ENCODE assay signal across 25 mouse cellular contexts in the genomic region with DNA sequence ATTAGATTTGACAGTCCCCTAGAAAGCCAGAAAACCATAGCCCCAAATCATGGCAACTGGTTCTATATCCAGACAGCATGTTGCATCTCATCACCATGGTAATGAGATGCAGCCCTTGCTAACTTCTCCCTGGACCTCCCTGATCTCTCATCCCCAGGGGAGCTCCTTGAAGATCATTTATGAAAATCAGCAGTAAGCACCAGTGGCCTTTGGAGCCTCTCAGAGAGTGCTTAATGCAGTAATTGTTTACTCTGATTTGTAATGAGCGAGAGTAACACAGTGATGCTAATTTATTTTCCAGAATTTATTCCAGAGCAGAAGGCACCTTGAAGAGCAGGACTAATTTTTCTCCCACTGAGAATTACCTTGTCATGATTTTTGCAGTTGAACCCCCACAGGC.
DNase-seq lines count a peak whose midpoint lies in the region; ATAC-seq lines count a peak whose summit lies in the region.
"Had no signal": no experiment of that assay in that cellular context is flagged by ENCODE, and none has a peak within 500 bp of the region (broad histone marks: within the 10 kb centered on the region; RNA-seq: fewer than 3 reads in every experiment).

No protein-coding gene starts in this region.

- DNase-seq in forebrain, embryonic 11.5 days (ENCODE audit: low spot score): no peak
- DNase-seq in midbrain, embryonic 10.5 days (ENCODE audit: low spot score): no peak
- DNase-seq in embryonic facial prominence, embryonic 11.5 days (ENCODE audit: low spot score): peak; percentile 26
- DNase-seq in midbrain, embryonic 14.5 days: peak; percentile 67
- no peak for DNase-seq in heart, embryonic 10.5 days (ENCODE audit: low spot score)
- no peak for DNase-seq in gastrocnemius, postnatal 14 days
- DNase-seq: adrenal gland, postnatal 36 days; cerebellum, adult 11 months; cerebellum, adult 9-11 months; gastrocnemius, postnatal 25 days; heart, postnatal 4 days; kidney, adult 2 months; layer of hippocampus, adult 9-11 months; lung, adult 18-20 months; lung, postnatal 10 days; right cerebral cortex, postnatal 14 days; thymus, adult 2 months; thymus, postnatal 4 days had no signal

- H3K9me3 ChIP-seq in forebrain, embryonic 13.5 days (replicated peaks): no peaks in the 10 kb centered on the region
- H3K9me3 ChIP-seq in forebrain, embryonic 11.5 days (ENCODE audit: control insufficient read depth, low read length): no peaks in the 10 kb centered on the region
- H3K9me3 ChIP-seq in midbrain, embryonic 12.5 days: no peaks in the 10 kb centered on the region
- H3K9me3 ChIP-seq in midbrain, embryonic 10.5 days (replicated peaks): no peaks in the 10 kb centered on the region
- H3K9me3 ChIP-seq in embryonic facial prominence, embryonic 11.5 days (replicated peaks; ENCODE audit: control insufficient read depth, low read length): no peaks in the 10 kb centered on the region
- no peaks in the 10 kb centered on the region for H3K9me3 ChIP-seq in midbrain, embryonic 14.5 days (ENCODE audit: control insufficient read depth, low read length)
- H3K9me3 ChIP-seq in heart, embryonic 10.5 days: no peaks in the 10 kb centered on the region
- H3K9me3 ChIP-seq: limb, embryonic 13.5 days; liver, embryonic 12.5 days had no signal

- 49% methylated on average over 1 of the region's 1 CpGs for WGBS in forebrain, embryonic 13.5 days
- 70% methylated on average over 1 of the region's 1 CpGs for WGBS in forebrain, embryonic 11.5 days
- WGBS in midbrain, embryonic 12.5 days: 33% methylated on average over 1 of the region's 1 CpGs
- WGBS in midbrain, embryonic 10.5 days: 81% methylated on average over 1 of the region's 1 CpGs
- 46% methylated on average over 1 of the region's 1 CpGs for WGBS in embryonic facial prominence, embryonic 11.5 days
- WGBS in midbrain, embryonic 14.5 days: 27% methylated on average over 1 of the region's 1 CpGs
- WGBS in heart, embryonic 10.5 days: 74% methylated on average over 1 of the region's 1 CpGs

- peak; percentile 41; the same call in 1 of the 2 replicates for ATAC-seq in forebrain, embryonic 13.5 days
- ATAC-seq in forebrain, embryonic 11.5 days (replicated peaks; ENCODE audit: low FRiP score): no peak
- peak; percentile 64 for ATAC-seq in midbrain, embryonic 12.5 days (ENCODE audit: low FRiP score, low read depth)
- 0 out of 2 replicates have a peak, but pooled peaks have one; percentile 36 for ATAC-seq in embryonic facial prominence, embryonic 11.5 days (replicated peaks; ENCODE audit: insufficient number of reproducible peaks, low FRiP score, low TSS enrichment, low read depth)
- ATAC-seq in midbrain, embryonic 14.5 days (ENCODE audit: low FRiP score, low TSS enrichment): peak; percentile 38; the same call in 1 of the 2 replicates
- ATAC-seq: liver, embryonic 12.5 days; Patski had no signal

- no peaks in the 10 kb centered on the region for H3K27me3 ChIP-seq in forebrain, embryonic 13.5 days
- no peaks in the 10 kb centered on the region for H3K27me3 ChIP-seq in forebrain, embryonic 11.5 days (ENCODE audit: control insufficient read depth, insufficient read depth, low read length)
- no peaks in the 10 kb centered on the region for H3K27me3 ChIP-seq in midbrain, embryonic 12.5 days
- no peaks in the 10 kb centered on the region for H3K27me3 ChIP-seq in midbrain, embryonic 10.5 days (ENCODE audit: low read depth, poor library complexity, severe bottlenecking)
- H3K27me3 ChIP-seq in embryonic facial prominence, embryonic 11.5 days (ENCODE audit: control insufficient read depth, insufficient read depth, low read length): no peaks in the 10 kb centered on the region
- no peaks in the 10 kb centered on the region for H3K27me3 ChIP-seq in midbrain, embryonic 14.5 days (ENCODE audit: control insufficient read depth, insufficient read depth, low read length)
- no peaks in the 10 kb centered on the region for H3K27me3 ChIP-seq in heart, embryonic 10.5 days (ENCODE audit: insufficient read depth, poor library complexity, severe bottlenecking)
- H3K27me3 ChIP-seq: limb, embryonic 13.5 days; liver, embryonic 12.5 days; Patski had no signal

- peaks cover 30% of the 10 kb centered on the region for H3K4me1 ChIP-seq in forebrain, embryonic 13.5 days
- H3K4me1 ChIP-seq in forebrain, embryonic 11.5 days (replicated peaks; ENCODE audit: control insufficient read depth, insufficient read depth, low read length): no peaks in the 10 kb centered on the region
- peaks cover 12% of the 10 kb centered on the region for H3K4me1 ChIP-seq in midbrain, embryonic 12.5 days
- peaks cover 15% of the 10 kb centered on the region for H3K4me1 ChIP-seq in midbrain, embryonic 10.5 days
- H3K4me1 ChIP-seq in embryonic facial prominence, embryonic 11.5 days (ENCODE audit: control insufficient read depth, insufficient read depth, low read length): no peaks in the 10 kb centered on the region
- H3K4me1 ChIP-seq in midbrain, embryonic 14.5 days (ENCODE audit: control insufficient read depth, insufficient read depth, low read length): peaks cover 21% of the 10 kb centered on the region
- H3K4me1 ChIP-seq in heart, embryonic 10.5 days: no peaks in the 10 kb centered on the region
- H3K4me1 ChIP-seq: limb, embryonic 13.5 days; liver, embryonic 12.5 days had no signal

- H3K4me2 ChIP-seq in forebrain, embryonic 13.5 days: no peak overlapping the region
- no peak overlapping the region for H3K4me2 ChIP-seq in forebrain, embryonic 11.5 days (ENCODE audit: low read depth, low read length, severe bottlenecking)
- H3K4me2 ChIP-seq in midbrain, embryonic 12.5 days (replicated peaks): no peak overlapping the region
- no peak overlapping the region for H3K4me2 ChIP-seq in embryonic facial prominence, embryonic 11.5 days (ENCODE audit: low read depth, low read length)
- no peak overlapping the region for H3K4me2 ChIP-seq in midbrain, embryonic 14.5 days (ENCODE audit: low read length)
- H3K4me2 ChIP-seq: limb, embryonic 13.5 days; liver, embryonic 12.5 days had no signal

- no peak overlapping the region for H3K4me3 ChIP-seq in forebrain, embryonic 13.5 days
- H3K4me3 ChIP-seq in forebrain, embryonic 11.5 days (ENCODE audit: low read depth, low read length): no peak overlapping the region
- no peak overlapping the region for H3K4me3 ChIP-seq in midbrain, embryonic 12.5 days
- no peak overlapping the region for H3K4me3 ChIP-seq in midbrain, embryonic 10.5 days
- no peak overlapping the region for H3K4me3 ChIP-seq in embryonic facial prominence, embryonic 11.5 days (ENCODE audit: low read depth, low read length)
- no peak overlapping the region for H3K4me3 ChIP-seq in midbrain, embryonic 14.5 days (replicated peaks; ENCODE audit: low read depth, low read length)
- no peak overlapping the region for H3K4me3 ChIP-seq in heart, embryonic 10.5 days
- H3K4me3 ChIP-seq: limb, embryonic 13.5 days; liver, embryonic 12.5 days had no signal

- H3K9ac ChIP-seq in forebrain, embryonic 13.5 days: no peak overlapping the region
- H3K9ac ChIP-seq in forebrain, embryonic 11.5 days (ENCODE audit: low read length): no peak overlapping the region
- H3K9ac ChIP-seq in midbrain, embryonic 12.5 days (replicated peaks): no peak overlapping the region
- no peak overlapping the region for H3K9ac ChIP-seq in embryonic facial prominence, embryonic 11.5 days (replicated peaks; ENCODE audit: low read length)
- H3K9ac ChIP-seq in midbrain, embryonic 14.5 days (replicated peaks; ENCODE audit: low read length): no peak overlapping the region
- H3K9ac ChIP-seq: limb, embryonic 13.5 days; liver, embryonic 12.5 days had no signal

- intact Hi-C loops in gastrocnemius, postnatal 14 days (cut with DNase I; ENCODE audit: low total_unique reads): no loop called here

- H3K36me3 ChIP-seq in forebrain, embryonic 13.5 days (ENCODE audit: poor library complexity, severe bottlenecking): no peaks in the 10 kb centered on the region
- H3K36me3 ChIP-seq in forebrain, embryonic 11.5 days (ENCODE audit: control insufficient read depth, insufficient read depth, low read length): no peaks in the 10 kb centered on the region
- no peaks in the 10 kb centered on the region for H3K36me3 ChIP-seq in midbrain, embryonic 12.5 days
- no peaks in the 10 kb centered on the region for H3K36me3 ChIP-seq in midbrain, embryonic 10.5 days
- H3K36me3 ChIP-seq in embryonic facial prominence, embryonic 11.5 days (replicated peaks; ENCODE audit: control insufficient read depth, insufficient read depth, low read depth, low read length): no peaks in the 10 kb centered on the region
- no peaks in the 10 kb centered on the region for H3K36me3 ChIP-seq in midbrain, embryonic 14.5 days (ENCODE audit: control insufficient read depth, insufficient read depth, low read length)
- no peaks in the 10 kb centered on the region for H3K36me3 ChIP-seq in heart, embryonic 10.5 days
- H3K36me3 ChIP-seq: limb, embryonic 13.5 days; liver, embryonic 12.5 days had no signal

- no peak overlapping the region for H3K27ac ChIP-seq in forebrain, embryonic 13.5 days
- H3K27ac ChIP-seq in forebrain, embryonic 11.5 days (ENCODE audit: low read depth, low read length): no peak overlapping the region
- H3K27ac ChIP-seq in midbrain, embryonic 12.5 days (replicated peaks): no peak overlapping the region
- no peak overlapping the region for H3K27ac ChIP-seq in midbrain, embryonic 10.5 days (replicated peaks)
- H3K27ac ChIP-seq in embryonic facial prominence, embryonic 11.5 days (replicated peaks; ENCODE audit: low read depth, low read length): no peak overlapping the region
- H3K27ac ChIP-seq in midbrain, embryonic 14.5 days (replicated peaks; ENCODE audit: low read depth, low read length): no peak overlapping the region
- no peak overlapping the region for H3K27ac ChIP-seq in heart, embryonic 10.5 days
- H3K27ac ChIP-seq: kidney, postnatal 0 days; limb, embryonic 13.5 days; liver, embryonic 12.5 days; stomach, postnatal 0 days had no signal

Comparison
In these comparisons a context has a peak if more than half of its experiments do, and no peak if none do; other contexts are left out.
1. DNase-seq: peak in embryonic facial prominence, embryonic 11.5 days (single experiment) and midbrain, embryonic 14.5 days (single experiment); none in forebrain, embryonic 11.5 days (single experiment), midbrain, embryonic 10.5 days (single experiment), heart, embryonic 10.5 days (single experiment) and gastrocnemius, postnatal 14 days (single experiment).